Mouse (Mus musculus) CH12.LX (cell line): ENCODE results near the gene Ssx2ip. TPM values are rescaled to one million over a fixed set of nuclear protein-coding genes. Genes with fewer than 3 reads are reported as not detected.

ENCODE experiments used
- DNase-seq: peaks from one replicate; pipeline ENCODE4 v3.0.0-alpha.2; 2013; ENCODE audit errors: extremely low read depth
- H3K27ac ChIP-seq: 2 replicates; pipeline ENCODE4 v1.5.1; 2012; ENCODE audit warnings: low read depth, mild to moderate bottlenecking, control low read depth, moderate library complexity; ENCODE audit not compliant: insufficient read depth
- H3K27me3 ChIP-seq: replicated peaks from 2 replicates; pipeline ENCODE3; 2012; ENCODE audit warnings: inconsistent platforms
- H3K36me3 ChIP-seq, 2 experiments: replicated peaks in 1 of 2; 2 replicates each; pipeline versions ENCODE3 to v1.6.1; 2012; ENCODE audit warnings: inconsistent platforms in 1 of 2, low read length in 1 of 2, mild to moderate bottlenecking in 1 of 2, mixed read lengths in 1 of 2, moderate library complexity in 1 of 2; ENCODE audit not compliant: control insufficient read depth in 1 of 2, insufficient read depth in 1 of 2
- H3K4me1 ChIP-seq, 2 experiments: 2 replicates each; pipeline ENCODE4 v1.6.1; 2012; ENCODE audit warnings: inconsistent platforms in 1 of 2, moderate library complexity in 1 of 2; ENCODE audit not compliant: insufficient read depth in 2 of 2, control insufficient read depth in 1 of 2
- H3K4me2 ChIP-seq: 2 replicates; pipeline ENCODE4 v1.6.1; 2012; ENCODE audit warnings: low read depth, mild to moderate bottlenecking, control low read depth; ENCODE audit not compliant: poor library complexity, insufficient read depth, severe bottlenecking
- H3K4me3 ChIP-seq, 3 experiments: fragments of 150-350 bp in 1 of 3; sonication (generic) in 1 of 3; replicated peaks in 1 of 3; 2 replicates each; pipeline versions ENCODE3 to v1.5.1; 2011 to 2012; ENCODE audit warnings: low read depth in 2 of 3, low read length in 2 of 3, mild to moderate bottlenecking in 2 of 3, moderate library complexity in 2 of 3, control low read depth in 1 of 3, improper control_type of control experiment in 1 of 3, inconsistent platforms in 1 of 3, mixed read lengths in 1 of 3; ENCODE audit not compliant: poor library complexity in 1 of 3
- H3K79me2 ChIP-seq: replicated peaks from 2 replicates; pipeline ENCODE4 v1.6.1; 2012; ENCODE audit warnings: mild to moderate bottlenecking, moderate library complexity; ENCODE audit not compliant: control insufficient read depth, poor library complexity, insufficient read depth, severe bottlenecking; ENCODE audit errors: extremely low read depth
- H3K9ac ChIP-seq: 2 replicates; pipeline ENCODE4 v1.6.1; 2012; ENCODE audit warnings: low read depth, mild to moderate bottlenecking, control low read depth, moderate library complexity; ENCODE audit not compliant: insufficient read depth
- H3K9me3 ChIP-seq: replicated peaks from 2 replicates; pipeline ENCODE3; 2012; ENCODE audit warnings: low read length, inconsistent platforms, mixed read lengths
- CTCF ChIP-seq, 2 experiments: IDR thresholded peaks in 1 of 2; conservative IDR thresholded peaks in 1 of 2; 2 replicates each; pipeline ENCODE4 v1.5.1; 2011 to 2012; ENCODE audit warnings: low read depth in 2 of 2, low read length in 2 of 2, improper control_type of control experiment in 1 of 2, inconsistent platforms in 1 of 2, mild to moderate bottlenecking in 1 of 2, moderate library complexity in 1 of 2
- ELF1 ChIP-seq: IDR thresholded peaks from 2 replicates; pipeline ENCODE4 v1.6.1; 2014; ENCODE audit warnings: low read depth, mild to moderate bottlenecking, inconsistent platforms, low read length, improper control_type of control experiment
- EP300 ChIP-seq: IDR thresholded peaks from 2 replicates; pipeline ENCODE4 v1.6.1; 2011; ENCODE audit warnings: low read length, improper control_type of control experiment
- ETS1 ChIP-seq: conservative IDR thresholded peaks from 2 replicates; pipeline ENCODE4 v1.6.1; 2012; ENCODE audit warnings: low read depth, mild to moderate bottlenecking, inconsistent platforms, low read length, improper control_type of control experiment, moderate library complexity
- JUND ChIP-seq: conservative IDR thresholded peaks from 2 replicates; pipeline ENCODE4 v1.6.1; 2011; ENCODE audit warnings: low read depth, low read length, improper control_type of control experiment
- KAT2A ChIP-seq: IDR thresholded peaks from 2 replicates; pipeline ENCODE4 v1.6.1; 2012; ENCODE audit warnings: low read length, improper control_type of control experiment, inconsistent platforms; ENCODE audit not compliant: insufficient replicate concordance
- MAFK ChIP-seq: IDR thresholded peaks from 2 replicates; pipeline ENCODE4 v1.6.1; 2011; ENCODE audit warnings: low read length, improper control_type of control experiment; ENCODE audit not compliant: insufficient replicate concordance
- MAX ChIP-seq: IDR thresholded peaks from 2 replicates; pipeline ENCODE4 v1.6.1; 2011; ENCODE audit warnings: low read length, improper control_type of control experiment
- MEF2A ChIP-seq: IDR thresholded peaks from 2 replicates; pipeline ENCODE4 v1.6.1; 2014; ENCODE audit warnings: low read depth, mild to moderate bottlenecking, inconsistent platforms, low read length, improper control_type of control experiment, borderline replicate concordance
- MXI1 ChIP-seq: IDR thresholded peaks from 2 replicates; pipeline ENCODE4 v1.6.1; 2011; ENCODE audit warnings: mild to moderate bottlenecking, low read depth, low read length, improper control_type of control experiment
- MYC ChIP-seq: IDR thresholded peaks from 2 replicates; pipeline ENCODE4 v1.6.1; 2011; ENCODE audit warnings: low read depth, mild to moderate bottlenecking, improper control_type of control experiment, low read length
- PAX5 ChIP-seq: IDR thresholded peaks from 2 replicates; pipeline ENCODE4 v1.6.1; 2012; ENCODE audit warnings: low read length, inconsistent platforms, mixed read lengths
- POLR2AphosphoS2 ChIP-seq: IDR thresholded peaks from 2 replicates; pipeline ENCODE4 v1.6.1; 2011; ENCODE audit warnings: low read depth, low read length, improper control_type of control experiment
- RAD21 ChIP-seq: IDR thresholded peaks from 2 replicates; pipeline ENCODE4 v1.6.1; 2011; ENCODE audit warnings: low read depth, mild to moderate bottlenecking, low read length, improper control_type of control experiment, moderate library complexity
- SIN3A ChIP-seq: IDR thresholded peaks from 2 replicates; pipeline ENCODE4 v1.6.1; 2012; ENCODE audit warnings: low read length, improper control_type of control experiment, inconsistent platforms
- SMC3 ChIP-seq: IDR thresholded peaks from 2 replicates; pipeline ENCODE4 v1.6.1; 2011; ENCODE audit warnings: low read depth, low read length, improper control_type of control experiment
- TBP ChIP-seq: conservative IDR thresholded peaks from 2 replicates; pipeline ENCODE4 v1.6.1; 2011; ENCODE audit warnings: low read depth, low read length, improper control_type of control experiment
- USF1 ChIP-seq: IDR thresholded peaks from 2 replicates; pipeline ENCODE4 v1.6.1; 2014; ENCODE audit warnings: low read depth, mild to moderate bottlenecking, inconsistent platforms, low read length, improper control_type of control experiment
- ZC3H11A ChIP-seq: IDR thresholded peaks from 2 replicates; pipeline ENCODE4 v1.6.1; 2012; ENCODE audit warnings: low read depth, mild to moderate bottlenecking, inconsistent platforms, low read length, improper control_type of control experiment
- ZKSCAN1 ChIP-seq: IDR thresholded peaks from 2 replicates; pipeline ENCODE4 v1.6.1; 2012; ENCODE audit warnings: low read depth, inconsistent platforms, low read length, improper control_type of control experiment, borderline replicate concordance
- ZNF384 ChIP-seq: IDR thresholded peaks from 2 replicates; pipeline ENCODE4 v1.6.1; 2012; ENCODE audit warnings: low read depth, low read length, improper control_type of control experiment, inconsistent platforms
- dilution Hi-C: fragments of 300-500 bp; cut with MboI; formaldehyde crosslinking; loops from 2 replicates; pipeline ENCODE4 v1.14.3; 2020; ENCODE audit warnings: low sequenced_read_pairs; ENCODE audit not compliant: extremely low pct_unique_long_range_greater_than_20kb, extremely low pct_ligation_motif_present
- in situ Hi-C: fragments of 300-500 bp; cut with MboI; formaldehyde crosslinking; loops from 3 replicates; pipeline ENCODE4 v1.14.3; 2019; ENCODE audit warnings: low sequenced_read_pairs, low pct_ligation_motif_present, low pct_unique_long_range_greater_than_20kb, mixed read lengths
- polyA plus RNA-seq: library from polyadenylated mRNA; unstranded; fragments of >175 nt; gene quantifications from 2 replicates; pipeline ENCODE4 v1.2.1, GENCODE M21; 2012; ENCODE audit warnings: low read depth; ENCODE audit not compliant: insufficient read length
- total RNA-seq, 2 experiments: library from RNA; depleted of rRNA; stranded (reverse); fragments of 300-350 nt in 1 of 2; fragments of >200 nt in 1 of 2; gene quantifications; 2 replicates each; pipeline ENCODE4 v1.2.3; 2012 to 2014

Gene Ssx2ip
- total and polyA plus RNA-seq, 3 experiments: 28.0 to 32.6 (median 31.9) TPM

GRCm38 (mm10) chr3:146469226-146469625, 64.8 kb downstream of the Ssx2ip start:
- peaks cover 2% of the 10 kb centered on the region for H3K9me3 ChIP-seq
- no peak for DNase-seq
- H3K9ac ChIP-seq: no peak overlapping the region
- no peak overlapping the region for H3K27ac ChIP-seq
- H3K4me3 ChIP-seq: no peak overlapping the region
- in situ Hi-C loops: no loop called here
- no peaks in the 10 kb centered on the region for H3K27me3 ChIP-seq
- H3K4me2 ChIP-seq: no peak overlapping the region
- dilution Hi-C loops: no loop called here
- H3K4me1 ChIP-seq: peaks cover 0 to 2% of the 10 kb centered on the region in 2 experiments; a peak in 2 of 4 replicates
- H3K36me3 ChIP-seq: peaks cover 4 to 11% of the 10 kb centered on the region in 2 experiments
- no peak for TF ChIP-seq MAX
- no peak for TF ChIP-seq ETS1
- no peak for TF ChIP-seq KAT2A
- no peak for TF ChIP-seq SIN3A
- no peak for TF ChIP-seq EP300
- no peak for TF ChIP-seq RAD21
- no peak for TF ChIP-seq MEF2A
- TF ChIP-seq JUND: no peak
- TF ChIP-seq PAX5: no peak
- no peak for TF ChIP-seq ZNF384
- H3K79me2 ChIP-seq: no peaks in the 10 kb centered on the region

DNA sequence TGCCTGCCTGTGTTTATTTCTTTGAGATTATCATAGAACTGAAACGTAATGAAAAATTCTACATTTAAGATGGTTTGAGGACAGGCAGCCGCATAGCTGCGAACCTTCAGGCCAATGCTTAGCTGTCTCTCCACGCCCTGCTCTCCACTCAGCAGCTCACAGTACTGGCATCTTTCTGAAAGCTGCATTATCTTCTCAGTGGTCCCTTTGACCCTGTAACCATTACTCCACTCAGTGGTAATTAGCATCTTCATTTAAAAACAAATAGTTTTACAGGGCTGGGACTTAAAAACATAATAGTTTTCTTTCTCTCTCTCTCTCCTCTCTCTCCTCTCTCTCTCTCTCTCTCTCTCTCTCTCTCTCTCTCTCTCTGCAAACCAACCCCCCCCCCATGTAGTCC, 68.2 kb downstream of the Ssx2ip start:
- H3K4me3 ChIP-seq: no peak overlapping the region
- dilution Hi-C loops: no loop called here
- no peak overlapping the region for H3K4me2 ChIP-seq

More for the DNA sequence above, 68.2 kb downstream of the Ssx2ip start:
- Histone ChIP-seq H3K4me1 (peaks cover 0 to 9% of the 10 kb centered on the region in 2 experiments; a peak in 2 of 4 replicates), H3K9me3 (peaks cover 2% of the 10 kb centered on the region), H3K79me2 (no peaks in the 10 kb centered on the region), H3K27me3 (no peaks in the 10 kb centered on the region), H3K27ac (no peak overlapping the region), H3K9ac (no peak overlapping the region), H3K36me3 (no peaks in the 10 kb centered on the region)
- TF ChIP-seq EP300 (no peak), ETS1 (no peak), SMC3 (no peak), ELF1 (no peak), MXI1 (no peak), MAFK (no peak), PAX5 (no peak), CTCF (conservative IDR thresholded peaks at IDR 0.05 in 1 of 2, IDR thresholded peaks at IDR 0.05 in 1 of 2; ENCODE audit: low read depth in 2 of 2, low read length in 2 of 2) (no peak), USF1 (no peak), TBP (no peak), ZC3H11A (no peak), MYC (no peak), ZKSCAN1 (no peak), POLR2AphosphoS2 (no peak)
- in situ Hi-C loops: no loop called here
- no peak for DNase-seq
